Mouse (Mus musculus) telencephalon, adult 2 months (tissue): ENCODE data around the gene Cers6.
A peak's percentile ranks its signal among the peaks of the same experiment; 100 is the strongest.

Experiments used
- DNase-seq: peaks from one replicate; pipeline ENCODE4 v3.0.0-alpha.2; 2011; ENCODE audit warnings: low read depth, low spot score

Cers6 gene

GRCm38 (mm10) chr2:69061313-69061712, 200.1 kb downstream of the Cers6 start:
- DNase-seq: peak; percentile 35

- DNase-seq: no peak
Measured at GRCm38 (mm10) chr2:69061910-69062689, 200.9 kb downstream of the Cers6 start.

- DNase-seq: no peak
Measured at GRCm38 (mm10) chr2:69064759-69065158, 203.5 kb downstream of the Cers6 start.

- no peak for DNase-seq
Measured at GRCm38 (mm10) chr2:69071440-69072235, 210.4 kb downstream of the Cers6 start.

- DNase-seq: no peak
Measured at GRCm38 (mm10) chr2:69077189-69077588, 215.9 kb downstream of the Cers6 start.

- no peak for DNase-seq
Measured at GRCm38 (mm10) chr2:69080760-69081159, 219.5 kb downstream of the Cers6 start.

- no peak for DNase-seq
Measured at GRCm38 (mm10) chr2:69082499-69083197, 221.4 kb downstream of the Cers6 start.

GRCm38 (mm10) chr2:69083198-69083509, 221.9 kb downstream of the Cers6 start:
- no peak for DNase-seq

GRCm38 (mm10) chr2:69084416-69084815, 223.2 kb downstream of the Cers6 start:
- peak; percentile 62 for DNase-seq

GRCm38 (mm10) chr2:69086505-69087260, 225.4 kb downstream of the Cers6 start:
- no peak for DNase-seq

- no peak for DNase-seq
Measured at GRCm38 (mm10) chr2:69095836-69096235, 234.6 kb downstream of the Cers6 start.

GRCm38 (mm10) chr2:69096821-69097220, 235.6 kb downstream of the Cers6 start:
- DNase-seq: peak; percentile 46

- no peak for DNase-seq
Measured at GRCm38 (mm10) chr2:69097526-69097925, 236.3 kb downstream of the Cers6 start.

- DNase-seq: no peak
Measured at GRCm38 (mm10) chr2:69098701-69099100, 237.5 kb downstream of the Cers6 start.

GRCm38 (mm10) chr2:69099147-69099546, 237.9 kb downstream of the Cers6 start:
- DNase-seq: no peak

- DNase-seq: no peak
Measured at GRCm38 (mm10) chr2:69100706-69101105, 239.5 kb downstream of the Cers6 start.

GRCm38 (mm10) chr2:69103526-69103925, 242.3 kb downstream of the Cers6 start:
- no peak for DNase-seq

GRCm38 (mm10) chr2:69104511-69105145, 243.4 kb downstream of the Cers6 start:
- DNase-seq: peak; percentile 36

GRCm38 (mm10) chr2:69109246-69109645, 248.0 kb downstream of the Cers6 start:
- no peak for DNase-seq

- peak; percentile 48 for DNase-seq
Measured at GRCm38 (mm10) chr2:69109710-69110109, 248.5 kb downstream of the Cers6 start.

- DNase-seq: no peak
Measured at GRCm38 (mm10) chr2:69112609-69113008, 251.4 kb downstream of the Cers6 start.
